Mouse (Mus musculus) liver, embryonic 14.5 days (tissue): ENCODE data around the gene Gprc5b. TPM values are rescaled to one million over a fixed set of nuclear protein-coding genes. Genes with fewer than 3 reads are reported as not detected.

ENCODE experiments used
- ATAC-seq: fragments of 200-750 bp; cut with Nextera tagmentation; 2 replicates; pipeline ENCODE4 v1.8.0; 2017; ENCODE audit warnings: moderate number of reproducible peaks, mild to moderate bottlenecking, moderate library complexity; ENCODE audit not compliant: insufficient read depth
- DNase-seq, 3 experiments: peaks; one replicate each; pipeline ENCODE4 v3.0.0-alpha.2; 2012 to 2013; ENCODE audit warnings: low read depth in 3 of 3, low spot score in 3 of 3
- H3K27ac ChIP-seq: fragments of 300-500 bp; sonication (generic); 2 replicates; pipeline ENCODE4 v1.5.1; 2014; ENCODE audit warnings: moderate library complexity, mild to moderate bottlenecking, control low read depth, inconsistent platforms
- H3K27me3 ChIP-seq: fragments of 300-500 bp; sonication (generic); 2 replicates; pipeline ENCODE4 v1.6.1; 2014; ENCODE audit warnings: mild to moderate bottlenecking, low read length, moderate library complexity; ENCODE audit not compliant: control insufficient read depth, insufficient read depth
- H3K36me3 ChIP-seq: fragments of 300-500 bp; sonication (generic); replicated peaks from 2 replicates; pipeline ENCODE4 v1.6.1; 2014; ENCODE audit warnings: low read depth; ENCODE audit not compliant: control insufficient read depth, insufficient read depth
- H3K4me1 ChIP-seq, 2 experiments: fragments of 200-500 bp in 1 of 2; fragments of 300-500 bp in 1 of 2; sonication (generic) in 1 of 2; replicated peaks; 2 replicates each; pipeline ENCODE4 v1.6.1; 2012 to 2014; ENCODE audit warnings: antibody characterized with exemption in 1 of 2, inconsistent platforms in 1 of 2, low read length in 1 of 2; ENCODE audit not compliant: control insufficient read depth in 2 of 2, insufficient read depth in 2 of 2
- H3K4me2 ChIP-seq: fragments of 300-500 bp; sonication (generic); 2 replicates; pipeline ENCODE4 v1.6.1; 2014; ENCODE audit warnings: low read depth, mild to moderate bottlenecking, control low read depth, moderate library complexity
- H3K4me3 ChIP-seq, 2 experiments: fragments of 200-500 bp in 1 of 2; fragments of 300-500 bp in 1 of 2; sonication (generic) in 1 of 2; 2 replicates each; pipeline ENCODE4 v1.5.1; 2012 to 2014; ENCODE audit warnings: low read depth in 2 of 2, low read length in 2 of 2, mild to moderate bottlenecking in 2 of 2, control low read depth in 1 of 2, inconsistent platforms in 1 of 2, moderate library complexity in 1 of 2; ENCODE audit not compliant: insufficient read depth in 1 of 2
- H3K9ac ChIP-seq: fragments of 300-500 bp; sonication (generic); replicated peaks from 2 replicates; pipeline ENCODE4 v1.6.1; 2014; ENCODE audit warnings: mild to moderate bottlenecking, control low read depth, moderate library complexity
- H3K9me3 ChIP-seq: fragments of 300-500 bp; sonication (generic); 2 replicates; pipeline ENCODE4 v1.6.1; 2016; ENCODE audit warnings: low read length, mixed read lengths; ENCODE audit not compliant: control insufficient read depth
- CTCF ChIP-seq: IDR thresholded peaks from 2 replicates; pipeline ENCODE4 v1.5.1; 2016; ENCODE audit warnings: antibody characterized with exemption, low read depth, control low read depth
- EP300 ChIP-seq: IDR thresholded peaks from 2 replicates; pipeline ENCODE4 v1.6.1; 2016; ENCODE audit warnings: antibody characterized with exemption, low read depth
- WGBS: fragments of 180-500 bp; shearing (Covaris S2); extraction: QIAGEN DNeasy Blood & Tissue Kit; methylation state at CpG from one replicate; pipeline ENCODE4 v1.1.7; 2014; ENCODE audit not compliant: insufficient replicate concordance; 5-methylcytosine and 5-hydroxymethylcytosine counted together
- polyA plus RNA-seq, 2 experiments: library from polyadenylated mRNA; depleted of rRNA in 1 of 2; stranded (reverse) in 1 of 2; unstranded in 1 of 2; fragments of >200 nt; fragmentation: Nextera tagmentation in 1 of 2; extraction: Ambion mirVana in 1 of 2; gene quantifications; 2 replicates each; pipeline versions ENCODE4 v1.2.1 to v1.2.3; 2012 to 2014

Gprc5b gene
- polyA plus RNA-seq, 2 experiments = 0.30 to 0.76 TPM

DNA sequence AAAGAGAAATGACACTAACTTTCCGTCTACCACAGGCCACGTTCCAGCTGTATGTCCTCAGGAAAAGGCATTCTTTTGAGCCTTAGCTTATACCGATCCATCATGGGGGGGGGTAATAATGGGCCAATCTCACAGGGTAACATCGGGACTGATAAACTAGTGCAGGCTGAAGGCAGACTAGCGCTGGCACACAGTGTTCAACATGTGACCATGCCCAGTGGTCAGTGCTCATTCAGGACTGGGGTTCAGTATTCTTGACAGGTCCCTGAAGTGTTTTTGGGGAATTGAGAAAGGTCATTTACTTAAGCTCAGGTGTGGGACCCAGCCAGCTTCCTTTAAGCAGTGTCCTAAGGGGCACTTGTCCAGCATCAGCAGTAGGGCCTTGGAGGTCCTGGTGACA lies 13.2 kb downstream of the Gprc5b start:
- H3K9me3 ChIP-seq = no peaks in the 10 kb centered on the region
- TF ChIP-seq EP300 (no peak), CTCF (no peak)
- WGBS = 69% methylated on average over 5 of the region's 5 CpGs

DNA sequence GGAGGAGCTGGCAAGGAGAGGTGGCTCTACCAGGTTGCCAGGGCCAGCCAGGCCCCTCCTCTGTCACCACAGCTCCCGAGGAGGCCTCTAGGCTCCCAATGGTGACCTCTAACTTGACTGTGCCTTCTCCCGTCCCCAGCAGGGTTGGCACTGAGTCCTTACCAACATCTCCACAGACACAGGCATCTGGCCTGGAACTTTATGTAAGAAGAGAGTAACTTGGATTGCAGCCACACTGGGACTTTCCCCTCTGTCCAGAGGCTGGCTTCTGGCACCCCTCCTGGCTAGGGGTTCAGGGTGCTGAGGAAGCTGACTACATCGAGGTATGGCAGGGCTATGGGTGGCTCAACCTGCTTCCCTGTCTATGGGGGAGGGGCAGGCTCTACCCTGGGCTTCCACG lies 13.7 kb downstream of the Gprc5b start:
- Histone ChIP-seq H3K9ac (no peak overlapping the region), H3K4me2 (no peak overlapping the region), H3K4me3 (no peak overlapping the region), H3K4me1 (no peaks in the 10 kb centered on the region), H3K9me3 (no peaks in the 10 kb centered on the region), H3K27me3 (no peaks in the 10 kb centered on the region), H3K36me3 (no peaks in the 10 kb centered on the region), H3K27ac (no peak overlapping the region)
- 34% methylated on average over 4 of the region's 4 CpGs for whole genome bisulfite sequencing
- DNase-seq (no peak), ATAC-seq (no peak)
- TF ChIP-seq EP300 (no peak), CTCF (no peak)

More for the DNA sequence above, 13.2 kb downstream of the Gprc5b start:
- H3K9ac ChIP-seq = no peak overlapping the region
- no peaks in the 10 kb centered on the region for H3K36me3 ChIP-seq
- no peaks in the 10 kb centered on the region for H3K27me3 ChIP-seq
- DNase-seq = no peak
- H3K4me3 ChIP-seq = no peak overlapping the region
- H3K4me2 ChIP-seq = no peak overlapping the region
- no peak overlapping the region for H3K27ac ChIP-seq
- ATAC-seq = no peak
- H3K4me1 ChIP-seq = no peaks in the 10 kb centered on the region

DNA sequence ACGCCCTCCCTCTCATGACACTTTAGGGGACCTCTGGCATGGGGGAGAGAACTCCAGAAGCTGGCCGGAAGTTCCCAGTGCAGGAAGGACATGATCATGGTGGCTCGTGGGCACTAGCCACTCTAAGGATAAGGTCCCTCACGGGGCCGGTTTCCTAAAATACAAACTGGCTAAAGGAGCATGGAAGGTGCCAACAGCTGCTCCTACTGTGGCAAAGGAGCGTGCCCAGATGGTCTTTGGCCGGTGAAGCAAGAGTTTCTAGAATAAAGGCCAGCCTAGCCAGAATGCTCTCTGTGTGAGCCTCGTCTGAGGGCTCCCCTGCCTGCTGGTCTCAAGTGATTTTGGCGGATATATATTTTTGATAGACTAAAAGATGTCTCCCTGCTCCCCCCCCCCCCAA lies 15.3 kb downstream of the Gprc5b start:
- H3K4me1 ChIP-seq = no peaks in the 10 kb centered on the region
- no peaks in the 10 kb centered on the region for H3K27me3 ChIP-seq
- DNase-seq = no peak
- no peak overlapping the region for H3K4me2 ChIP-seq
- no peak for TF ChIP-seq EP300
- TF ChIP-seq CTCF = no peak
- no peaks in the 10 kb centered on the region for H3K36me3 ChIP-seq
- no peak overlapping the region for H3K9ac ChIP-seq
- no peak overlapping the region for H3K27ac ChIP-seq
- ATAC-seq = no peak
- no peaks in the 10 kb centered on the region for H3K9me3 ChIP-seq
- H3K4me3 ChIP-seq = no peak overlapping the region
- 52% methylated on average over 9 of the region's 9 CpGs for WGBS

GRCm38 (mm10) chr7:118979121-118979520 lies 15.9 kb downstream of the Gprc5b start:
- H3K27me3 ChIP-seq = no peaks in the 10 kb centered on the region
- H3K4me2 ChIP-seq = no peak overlapping the region
- TF ChIP-seq CTCF (no peak), EP300 (no peak)
- H3K27ac ChIP-seq = no peak overlapping the region
- no peaks in the 10 kb centered on the region for H3K36me3 ChIP-seq
- DNase-seq (no peak), ATAC-seq (no peak)
- no peaks in the 10 kb centered on the region for H3K4me1 ChIP-seq
- 75% methylated on average over 7 of the region's 7 CpGs for WGBS
- H3K4me3 ChIP-seq = no peak overlapping the region
- H3K9me3 ChIP-seq = no peaks in the 10 kb centered on the region
- no peak overlapping the region for H3K9ac ChIP-seq

DNA sequence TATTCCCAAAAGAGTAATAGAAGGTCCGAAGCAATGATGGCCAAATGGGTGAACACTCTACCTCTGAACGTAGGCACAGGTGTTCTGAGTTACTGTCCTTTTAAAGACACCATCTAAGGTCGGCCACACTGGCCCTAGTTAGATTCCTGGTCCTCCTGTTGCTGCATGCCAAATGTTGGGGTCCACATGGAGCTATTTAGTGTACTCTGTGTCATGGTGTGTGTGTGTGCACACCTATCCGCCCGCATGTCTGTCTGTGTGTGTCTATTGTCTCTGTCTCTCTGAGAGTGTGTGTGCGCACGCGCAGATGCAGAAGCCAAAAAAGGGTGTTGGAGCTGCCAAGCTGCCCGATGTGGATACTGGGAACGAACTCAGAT lies 17.9 kb downstream of the Gprc5b start:
- no peak overlapping the region for H3K4me2 ChIP-seq
- H3K4me1 ChIP-seq = no peaks in the 10 kb centered on the region

More for the DNA sequence above, 17.9 kb downstream of the Gprc5b start:
- Histone ChIP-seq H3K9ac (no peak overlapping the region), H3K36me3 (no peaks in the 10 kb centered on the region), H3K27me3 (no peaks in the 10 kb centered on the region), H3K27ac (no peak overlapping the region), H3K4me3 (no peak overlapping the region), H3K9me3 (no peaks in the 10 kb centered on the region)
- DNase-seq (no peak), ATAC-seq (no peak)
- TF ChIP-seq CTCF (no peak), EP300 (no peak)
- WGBS = 68% methylated on average over 10 of the region's 10 CpGs
